Mouse (Mus musculus) spleen, adult 12 weeks (tissue): Measurements from ENCODE around the gene Rem2.
A peak's percentile ranks its signal among the peaks of the same experiment; 100 is the strongest.

Experiments used
- DNase-seq: peaks from one replicate; pipeline ENCODE4 v3.0.0; 2022; ENCODE audit warnings: low spot score

Gene Rem2

DNA sequence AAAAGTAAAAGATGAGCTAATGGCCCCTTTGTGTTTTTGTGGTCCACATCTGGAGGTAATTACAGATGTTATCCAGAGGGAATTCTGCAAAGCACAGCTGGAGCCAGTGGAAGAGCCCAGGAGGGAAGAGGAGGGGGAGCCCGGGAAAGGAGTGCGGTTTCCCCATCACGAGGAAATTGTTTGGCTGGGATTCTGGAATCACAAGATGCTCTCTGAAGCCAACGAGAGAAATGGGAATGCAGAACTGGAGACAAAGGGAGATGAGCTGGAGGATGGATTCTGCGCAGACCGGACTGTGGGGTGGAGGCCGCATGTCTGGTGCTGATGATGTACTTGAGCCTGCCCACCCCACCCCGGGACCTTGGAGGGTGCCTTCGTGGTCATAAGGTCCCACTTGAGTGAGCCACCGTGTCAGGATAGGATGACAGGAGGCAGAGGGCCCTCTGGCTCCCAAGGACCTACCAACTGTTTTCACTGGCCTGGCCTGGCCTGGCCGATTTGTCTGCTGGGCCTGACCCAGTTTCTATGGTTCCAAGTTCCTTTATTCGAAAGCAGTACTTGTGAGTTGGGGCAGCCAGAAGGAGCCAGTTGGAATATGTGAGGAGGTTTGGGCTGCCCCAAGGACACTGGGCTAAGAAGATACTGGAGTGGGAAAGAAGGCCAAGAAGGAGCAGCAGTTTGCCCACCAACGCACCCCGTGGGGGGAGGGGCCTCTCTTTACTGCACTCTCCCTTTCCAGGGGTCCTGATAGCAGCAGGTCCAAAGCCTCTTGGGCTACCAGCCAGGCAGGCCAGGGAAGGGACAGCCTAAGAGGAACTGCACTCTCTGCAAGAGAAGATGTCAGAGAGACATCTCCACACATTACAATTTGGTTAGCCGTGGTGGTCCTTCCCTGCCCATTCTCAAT is 31.9 kb upstream of the Rem2 start:
- no peak for DNase-seq

DNA sequence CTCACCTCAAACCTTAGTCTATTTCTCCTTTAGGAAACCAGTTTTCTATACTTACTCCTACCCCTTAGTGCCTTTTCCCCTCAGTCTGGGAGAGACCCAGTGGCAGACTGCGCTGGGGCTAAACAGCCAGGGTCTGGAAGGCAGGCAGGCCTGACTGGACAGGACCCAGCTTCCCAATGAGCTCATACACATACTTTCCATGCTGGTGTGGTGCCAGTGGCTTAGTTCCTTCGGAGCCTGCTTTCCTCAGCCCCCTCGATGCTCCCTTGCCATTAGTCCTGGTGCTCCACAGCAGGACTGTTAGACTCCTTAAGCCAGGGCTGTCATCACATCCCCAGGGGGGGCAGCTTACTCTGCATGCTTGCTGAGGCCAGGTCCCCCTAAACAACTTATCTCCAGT is 30.4 kb upstream of the Rem2 start:
- DNase-seq: no peak

- no peak for DNase-seq
Measured at GRCm38 (mm10) chr14:54453566-54453965, 22.3 kb upstream of the Rem2 start.

- DNase-seq: no peak
Measured at GRCm38 (mm10) chr14:54454669-54455528, 21.0 kb upstream of the Rem2 start.

GRCm38 (mm10) chr14:54457907-54458569 is 17.9 kb upstream of the Rem2 start:
- DNase-seq: no peak

DNA sequence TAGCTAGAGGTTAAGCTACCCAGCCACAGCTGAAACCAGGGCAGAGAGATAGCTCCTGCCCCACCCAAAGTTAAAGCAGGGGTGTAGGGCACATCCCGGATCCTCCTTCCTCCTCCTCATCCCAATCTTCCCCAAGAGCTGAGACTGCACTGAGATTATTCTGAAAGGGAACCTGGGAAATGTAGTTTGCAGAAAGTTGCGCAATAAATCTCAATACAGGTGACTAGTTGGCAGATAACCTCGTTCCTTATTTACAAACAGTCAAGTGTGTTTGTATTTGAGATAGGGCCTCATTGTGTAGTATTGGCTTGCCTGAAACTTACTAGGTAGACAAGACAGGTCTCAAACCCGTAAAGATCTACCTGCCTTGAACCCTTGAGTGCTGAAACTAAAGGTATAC is 13.8 kb upstream of the Rem2 start:
- no peak for DNase-seq

DNA sequence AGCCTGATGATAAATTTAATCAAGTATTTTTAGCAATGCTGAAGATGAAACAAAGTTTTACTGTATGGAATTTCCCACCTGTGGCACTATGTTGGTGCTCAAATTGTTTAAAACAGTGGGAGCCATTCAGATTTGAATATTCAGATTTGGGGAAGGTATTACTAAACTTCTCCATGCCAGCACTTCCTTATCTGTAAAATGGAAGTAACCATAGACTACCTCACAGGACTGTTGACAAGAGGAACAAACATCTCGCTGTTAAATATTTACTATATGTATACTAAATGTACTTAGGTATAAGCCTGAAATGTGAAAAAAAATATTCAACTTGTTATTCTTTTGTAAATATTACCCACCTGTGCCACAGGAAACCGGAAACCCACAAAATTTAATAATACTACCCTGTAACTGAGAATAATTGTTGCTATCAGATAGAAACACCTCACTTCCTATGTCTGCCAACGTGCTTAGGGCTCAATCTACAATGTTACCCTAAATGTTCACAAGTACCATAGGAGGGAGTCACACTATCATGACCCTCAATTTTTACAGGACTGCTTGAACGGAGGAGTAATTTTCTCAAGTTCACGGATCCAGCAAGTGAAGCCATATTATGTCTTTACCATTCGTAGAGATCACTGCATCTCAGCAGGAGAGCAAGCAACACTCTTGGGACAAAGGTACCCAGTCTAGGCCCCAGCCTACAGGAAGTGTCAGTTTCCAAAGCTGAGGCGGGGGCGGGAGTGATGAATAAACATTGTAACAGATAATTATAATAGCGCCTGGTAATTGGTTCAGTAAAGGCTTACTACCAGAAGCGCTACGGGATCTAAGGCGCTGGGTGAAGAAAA is 12.6 kb upstream of the Rem2 start:
- DNase-seq: no peak

DNA sequence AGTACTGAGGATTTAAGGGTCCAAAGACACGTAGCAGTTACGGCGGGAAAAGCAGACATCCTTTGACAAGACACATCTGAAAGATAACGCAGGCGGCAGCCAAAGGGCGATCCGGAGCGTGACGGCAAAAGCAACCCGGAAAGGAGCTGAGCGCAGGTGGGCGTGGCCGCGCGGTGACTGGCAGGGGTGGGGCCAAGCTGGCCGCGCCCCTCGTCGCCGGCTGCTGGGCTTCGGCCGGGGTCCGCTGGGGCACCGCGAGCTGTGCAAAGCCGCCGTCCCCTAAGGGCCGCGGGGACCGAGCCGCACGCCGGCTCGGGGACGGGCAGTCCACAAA is 12.0 kb upstream of the Rem2 start, which contains the start of gene Lrp10:
Lrp10 (plus strand) TSS at position 179 of the 334 bp plus-strand sequence.
- peak; percentile 89 for DNase-seq

GRCm38 (mm10) chr14:54464293-54465005 is 11.5 kb upstream of the Rem2 start:
- DNase-seq: peak; percentile 72

- DNase-seq: no peak
Measured at GRCm38 (mm10) chr14:54471467-54471866, 4.4 kb upstream of the Rem2 start.

GRCm38 (mm10) chr14:54472671-54473070 is 3.2 kb upstream of the Rem2 start:
- DNase-seq: no peak

DNA sequence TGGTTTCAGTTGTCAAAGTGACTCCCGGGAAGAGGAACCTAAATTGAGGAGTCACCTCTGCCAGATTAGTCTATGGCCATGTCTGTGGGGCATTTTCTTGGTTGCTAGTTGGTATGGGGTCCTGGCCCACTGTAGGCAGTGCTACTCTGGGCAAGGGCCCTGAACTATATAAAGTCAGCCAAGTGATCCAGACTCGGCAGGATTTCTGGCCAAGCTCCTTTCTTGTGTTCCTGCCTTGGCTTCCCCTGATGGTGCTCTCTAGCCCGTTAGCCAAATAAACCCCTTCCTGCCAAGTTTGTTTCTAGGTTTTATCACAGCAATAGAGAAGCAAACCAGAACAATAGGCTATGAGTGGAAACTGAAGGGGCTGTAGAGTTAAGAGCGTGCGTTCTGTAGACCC is 1.2 kb upstream of the Rem2 start:
- no peak for DNase-seq

GRCm38 (mm10) chr14:54477172-54477909 is 1.4 kb downstream of the Rem2 start:
- DNase-seq: no peak

- no peak for DNase-seq
Measured at GRCm38 (mm10) chr14:54479451-54479920, 3.6 kb downstream of the Rem2 start.

GRCm38 (mm10) chr14:54480673-54481072 is 4.8 kb downstream of the Rem2 start:
- no peak for DNase-seq

GRCm38 (mm10) chr14:54481402-54481801 is 5.5 kb downstream of the Rem2 start:
- DNase-seq: no peak

- peak; percentile 52 for DNase-seq
Measured at GRCm38 (mm10) chr14:54482498-54482897, 6.6 kb downstream of the Rem2 start.

DNA sequence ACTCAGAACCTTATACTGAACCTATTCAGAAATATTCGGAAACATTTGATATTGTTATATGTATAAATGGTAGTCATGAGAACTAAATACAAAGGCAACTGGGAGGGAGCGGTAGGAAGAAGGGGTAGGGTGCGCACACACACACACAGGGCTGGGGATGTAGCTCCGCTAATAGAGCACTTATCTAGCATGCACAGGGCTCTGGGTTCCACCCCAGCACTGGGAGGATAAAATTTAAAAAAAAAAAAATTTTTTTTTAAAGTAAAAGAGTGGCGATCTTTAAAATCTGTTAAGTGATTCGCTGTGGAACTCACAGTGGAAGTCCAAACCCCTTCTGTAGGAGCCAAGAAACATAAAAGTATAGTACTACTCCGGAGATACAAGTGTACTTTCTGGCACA is 10.0 kb downstream of the Rem2 start:
- DNase-seq: no peak

GRCm38 (mm10) chr14:54487732-54488131 is 11.8 kb downstream of the Rem2 start:
- no peak for DNase-seq

- DNase-seq: no peak
Measured at GRCm38 (mm10) chr14:54488350-54488749, 12.4 kb downstream of the Rem2 start.
